Mouse (Mus musculus) heart, adult 2 months (tissue): ENCODE measurements around the gene Plcl2. TPM values are rescaled to one million over a fixed set of nuclear protein-coding genes. Genes with fewer than 3 reads are reported as not detected.

ENCODE experiments used
- DNase-seq, 2 experiments: peaks; one replicate each; pipeline ENCODE4 v3.0.0; 2021
- H3K27ac ChIP-seq: fragments of 200-600 bp; 2 replicates; pipeline ENCODE4 v1.8.1; 2022
- H3K27me3 ChIP-seq: fragments of 200-500 bp; 2 replicates; pipeline ENCODE4 v1.6.1; 2012; ENCODE audit warnings: mild to moderate bottlenecking, low read length, inconsistent platforms, mixed read lengths; ENCODE audit not compliant: control insufficient read depth, insufficient read depth
- H3K36me3 ChIP-seq: fragments of 200-500 bp; 2 replicates; pipeline ENCODE4 v1.6.1; 2012; ENCODE audit warnings: low read length, inconsistent platforms; ENCODE audit not compliant: control insufficient read depth, insufficient read depth
- H3K4me1 ChIP-seq: fragments of 200-500 bp; 2 replicates; pipeline ENCODE4 v1.6.1; 2011; ENCODE audit warnings: low read length; ENCODE audit not compliant: control insufficient read depth, insufficient read depth
- H3K4me3 ChIP-seq: fragments of 200-600 bp; 2 replicates; pipeline ENCODE4 v1.8.1; 2022
- H3K79me2 ChIP-seq: fragments of 200-500 bp; replicated peaks from 2 replicates; pipeline ENCODE4 v1.6.1; 2012; ENCODE audit warnings: mild to moderate bottlenecking, inconsistent platforms, low read length, moderate library complexity, mixed read lengths; ENCODE audit not compliant: control insufficient read depth, insufficient read depth
- H3K9ac ChIP-seq: fragments of 200-500 bp; 2 replicates; pipeline ENCODE4 v1.6.1; 2012; ENCODE audit warnings: low read depth, mild to moderate bottlenecking, control low read depth, inconsistent platforms, low read length, mixed read lengths
- CTCF ChIP-seq: fragments of 200-600 bp; IDR thresholded peaks from 2 replicates; pipeline ENCODE4 v1.8.1; 2022; ENCODE audit warnings: antibody characterized with exemption, mild to moderate bottlenecking, moderate library complexity
- EP300 ChIP-seq: fragments of 200-500 bp; IDR thresholded peaks from 2 replicates; pipeline ENCODE4 v1.6.1; 2011; ENCODE audit warnings: low read depth, low read length, control low read depth; ENCODE audit not compliant: insufficient read depth
- POLR2A ChIP-seq: fragments of 200-500 bp; IDR thresholded peaks from 2 replicates; pipeline ENCODE4 v1.6.1; 2011; ENCODE audit warnings: mild to moderate bottlenecking, low read depth, low read length, control low read depth; ENCODE audit not compliant: insufficient read depth
- WGBS: fragments of 180-500 bp; shearing (Covaris S2); methylation state at CpG from one replicate; pipeline ENCODE4 v1.1.7; 2018; 5-methylcytosine and 5-hydroxymethylcytosine counted together
- intact Hi-C: fragments of 180-260 bp; cut with DNase I; formaldehyde crosslinking; loops from one replicate; pipeline ENCODE4 v1.15.1; 2025
- polyA plus RNA-seq: library from polyadenylated mRNA; depleted of rRNA; stranded (reverse); fragments of >200 nt; gene quantifications from 2 replicates; pipeline ENCODE4 v1.2.3, GENCODE M21; 2012; rRNA removed
- total RNA-seq, 2 experiments: library from RNA; stranded (reverse); gene quantifications; 2 replicates each; pipeline ENCODE4 v1.2.3; 2021

Plcl2 gene
- total and polyA plus RNA-seq, 3 experiments: 2.8 to 8.0 (median 7.5) TPM

- intact Hi-C loops: no loop called here
- Histone ChIP-seq H3K9ac (peak overlapping the region; percentile 22; the same call in 1 of the 2 replicates), H3K4me3 (no peak overlapping the region), H3K79me2 (no peaks in the 10 kb centered on the region), H3K27ac (peak overlapping the region; percentile 75), H3K27me3 (no peaks in the 10 kb centered on the region), H3K4me1 (peaks cover 22% of the 10 kb centered on the region), H3K36me3 (peaks cover 3% of the 10 kb centered on the region)
- peak; percentile 83; the same call in 1 of the 2 replicates for TF ChIP-seq EP300
- no peak for TF ChIP-seq CTCF
- peak; percentile 67 for TF ChIP-seq POLR2A
- peak; percentile 62 to 77 for DNase-seq
- WGBS: 47% methylated on average over 4 of the region's 4 CpGs
Measured at GRCm38 (mm10) chr17:50735382-50735954, 226.3 kb downstream of the Plcl2 start.

- H3K9ac ChIP-seq: peak overlapping the region; percentile 11
- peak; percentile 57 for DNase-seq
- WGBS: 34% methylated on average over 8 of the region's 8 CpGs
Measured at GRCm38 (mm10) chr17:50735955-50736533, 226.8 kb downstream of the Plcl2 start.

GRCm38 (mm10) chr17:50737068-50737467 lies 227.9 kb downstream of the Plcl2 start:
- 18% methylated on average over 2 of the region's 2 CpGs for WGBS

More at GRCm38 (mm10) chr17:50735955-50736533, 226.8 kb downstream of the Plcl2 start:
- Histone ChIP-seq H3K79me2 (no peaks in the 10 kb centered on the region), H3K27ac (peak overlapping the region; percentile 75), H3K36me3 (peaks cover 3% of the 10 kb centered on the region), H3K4me3 (no peak overlapping the region), H3K27me3 (no peaks in the 10 kb centered on the region), H3K4me1 (peaks cover 23% of the 10 kb centered on the region)
- intact Hi-C loops: no loop called here
- TF ChIP-seq POLR2A: no peak
- TF ChIP-seq EP300: no peak
- no peak for TF ChIP-seq CTCF

More at GRCm38 (mm10) chr17:50737068-50737467, 227.9 kb downstream of the Plcl2 start:
- intact Hi-C loops: no loop called here
- H3K4me3 ChIP-seq: no peak overlapping the region
- H3K79me2 ChIP-seq: no peaks in the 10 kb centered on the region
- H3K9ac ChIP-seq: no peak overlapping the region
- H3K27ac ChIP-seq: peak overlapping the region; percentile 75
- H3K4me1 ChIP-seq: peaks cover 23% of the 10 kb centered on the region
- DNase-seq: no peak
- 0 out of 2 replicates have a peak, but pooled peaks have one; percentile 6 for TF ChIP-seq EP300
- no peak for TF ChIP-seq POLR2A
- no peaks in the 10 kb centered on the region for H3K27me3 ChIP-seq
- peaks cover 3% of the 10 kb centered on the region for H3K36me3 ChIP-seq

Other genes with a start within 250 kb of the Plcl2 start
- gene Dazl, start 215.8 kb upstream of the Plcl2 start, total RNA-seq: under 1 TPM; 0.08 to 0.18 TPM
- gene Dazl, start 215.8 kb upstream of the Plcl2 start, polyA plus RNA-seq: 0.06 and 0.23 TPM in 2 replicates